In the genomic region with DNA sequence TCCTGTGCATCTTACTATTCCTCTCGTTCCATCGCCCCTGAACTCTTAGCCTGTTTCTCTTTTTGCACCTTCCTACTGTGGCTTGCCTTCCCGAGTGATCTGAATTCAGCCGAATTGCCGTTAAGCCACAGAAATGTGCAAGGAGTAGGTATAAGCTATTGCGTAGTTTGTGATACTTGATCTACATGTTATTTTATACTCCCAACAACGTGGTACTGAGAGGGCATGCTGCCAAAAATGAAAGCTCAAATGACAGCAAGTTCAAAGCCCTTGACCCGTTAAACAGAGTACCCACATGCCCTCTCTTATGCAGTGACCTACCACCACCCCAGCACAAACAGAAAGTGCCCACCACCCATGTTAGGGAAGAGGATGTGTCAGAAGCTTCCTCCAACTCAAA, we compare ENCODE assay signal across 8 mouse cellular contexts. TPM values are rescaled to one million over a fixed set of nuclear protein-coding genes. Genes with fewer than 3 reads are reported as not detected.
DNase-seq lines count a peak whose midpoint lies in the region; ATAC-seq and TF ChIP-seq lines count a peak whose summit lies in the region.

No protein-coding gene starts in this region.

- no peak overlapping the region for H3K27ac ChIP-seq in ES-Bruce4 (ENCODE audit: insufficient read depth, low read length)
- H3K27ac ChIP-seq in forebrain, embryonic 16.5 days (ENCODE audit: low read length) = peak overlapping the region; percentile 55; the same call in 1 of the 2 replicates
- H3K27ac ChIP-seq in liver, embryonic 12.5 days = peak overlapping the region; percentile 85
- H3K27ac ChIP-seq in stomach, embryonic 16.5 days (ENCODE audit: low read length) = peak overlapping the region; percentile 74; the same call in 1 of the 2 replicates

- 4% methylated on average over 8 of the region's 8 CpGs for WGBS in forebrain, embryonic 16.5 days
- 1% methylated on average over 8 of the region's 8 CpGs for WGBS in liver, embryonic 12.5 days (ENCODE audit: insufficient replicate concordance)
- WGBS in stomach, embryonic 16.5 days = 2% methylated on average over 8 of the region's 8 CpGs

- peaks cover 36% of the 10 kb centered on the region for H3K36me3 ChIP-seq in ES-Bruce4 (ENCODE audit: control insufficient read depth, insufficient read depth, low read length, poor library complexity, severe bottlenecking)
- H3K36me3 ChIP-seq in forebrain, embryonic 16.5 days (ENCODE audit: control insufficient read depth, insufficient read depth) = peaks cover 18% of the 10 kb centered on the region
- peaks cover 44% of the 10 kb centered on the region for H3K36me3 ChIP-seq in liver, embryonic 12.5 days
- peaks cover 17% of the 10 kb centered on the region for H3K36me3 ChIP-seq in stomach, embryonic 16.5 days (ENCODE audit: control insufficient read depth, insufficient read depth, low read length)

- peak; percentile 20 to 37 for DNase-seq in cerebellum, postnatal 10 days
- DNase-seq in cerebellum, adult 9-10 months = no peak
- DNase-seq in thymus, postnatal 0 days (ENCODE audit: low spot score) = no peak
- DNase-seq in ovary, postnatal 36 days (ENCODE audit: low spot score) = no peak

- H3K4me3 ChIP-seq in ES-Bruce4 (ENCODE audit: low read depth, low read length) = peak overlapping the region; percentile 97
- H3K4me3 ChIP-seq in forebrain, embryonic 16.5 days (replicated peaks; ENCODE audit: low read length) = peak overlapping the region; percentile 99
- peak overlapping the region; percentile 94 for H3K4me3 ChIP-seq in liver, embryonic 12.5 days
- peak overlapping the region; percentile 100 for H3K4me3 ChIP-seq in stomach, embryonic 16.5 days (replicated peaks; ENCODE audit: low read length)

- peak overlapping the region; percentile 99 for H3K9ac ChIP-seq in ES-Bruce4 (ENCODE audit: low read depth, poor library complexity, severe bottlenecking)
- peak overlapping the region; percentile 96 for H3K9ac ChIP-seq in forebrain, embryonic 16.5 days (replicated peaks; ENCODE audit: low read depth, low read length)
- H3K9ac ChIP-seq in liver, embryonic 12.5 days = peak overlapping the region; percentile 91
- peak overlapping the region; percentile 98 for H3K9ac ChIP-seq in stomach, embryonic 16.5 days (ENCODE audit: low read length)

- H3K9me3 ChIP-seq in ES-Bruce4 (replicated peaks; ENCODE audit: control insufficient read depth, insufficient read depth, low read length, poor library complexity, severe bottlenecking) = no peaks in the 10 kb centered on the region
- H3K9me3 ChIP-seq in forebrain, embryonic 16.5 days (ENCODE audit: control insufficient read depth, low read length) = no peaks in the 10 kb centered on the region
- no peaks in the 10 kb centered on the region for H3K9me3 ChIP-seq in liver, embryonic 12.5 days (replicated peaks)
- no peaks in the 10 kb centered on the region for H3K9me3 ChIP-seq in stomach, embryonic 16.5 days (replicated peaks; ENCODE audit: control insufficient read depth, low read length)

- peak overlapping the region; percentile 95 for H3K4me2 ChIP-seq in forebrain, embryonic 16.5 days (ENCODE audit: low read length)
- peak overlapping the region; percentile 88 for H3K4me2 ChIP-seq in liver, embryonic 12.5 days
- H3K4me2 ChIP-seq in stomach, embryonic 16.5 days (ENCODE audit: low read depth, low read length) = peak overlapping the region; percentile 68

- ATAC-seq in forebrain, embryonic 16.5 days = no peak
- no peak for ATAC-seq in liver, embryonic 12.5 days
- ATAC-seq in stomach, embryonic 16.5 days (ENCODE audit: insufficient read depth, low FRiP score) = no peak

- no peak for TF ChIP-seq CTCF in ES-Bruce4 (IDR thresholded peaks at IDR 0.05; ENCODE audit: low read depth, low read length)

- no peak for TF ChIP-seq POLR2A in ES-Bruce4 (IDR thresholded peaks at IDR 0.05; ENCODE audit: insufficient read depth, low read length)

- no peak for TF ChIP-seq EP300 in ES-Bruce4 (IDR thresholded peaks at IDR 0.05; ENCODE audit: insufficient read depth, low read depth, low read length)

- H3K4me1 ChIP-seq in ES-Bruce4 (ENCODE audit: control insufficient read depth, insufficient read depth, low read length) = no peaks in the 10 kb centered on the region
- peaks cover 19% of the 10 kb centered on the region for H3K4me1 ChIP-seq in forebrain, embryonic 16.5 days (replicated peaks; ENCODE audit: control insufficient read depth, insufficient read depth, low read length)
- H3K4me1 ChIP-seq in liver, embryonic 12.5 days = peaks cover 22% of the 10 kb centered on the region
- H3K4me1 ChIP-seq in stomach, embryonic 16.5 days (ENCODE audit: control insufficient read depth, insufficient read depth, low read length) = peaks cover 8% of the 10 kb centered on the region

- no peaks in the 10 kb centered on the region for H3K27me3 ChIP-seq in ES-Bruce4 (ENCODE audit: control insufficient read depth, insufficient read depth, low read length, poor library complexity, severe bottlenecking)
- H3K27me3 ChIP-seq in forebrain, embryonic 16.5 days (replicated peaks; ENCODE audit: control insufficient read depth, insufficient read depth, low read length) = no peaks in the 10 kb centered on the region
- peaks cover 4% of the 10 kb centered on the region; the same call in 1 of the 2 replicates for H3K27me3 ChIP-seq in liver, embryonic 12.5 days (replicated peaks)
- H3K27me3 ChIP-seq in stomach, embryonic 16.5 days (ENCODE audit: control insufficient read depth, insufficient read depth, low read length) = no peaks in the 10 kb centered on the region

RNA-seq across cellular contexts. Expression of a gene that starts 0.6 kb away (rescaled TPM):
- 223 and 235 TPM in 2 replicates for polyA plus RNA-seq in ES-Bruce4 (2011; ENCODE audit: insufficient read depth, insufficient read length, low read depth, missing spikeins)
- 80.5 and 85.1 TPM in 2 replicates for polyA plus RNA-seq in forebrain, embryonic 16.5 days (2015; fragmentation: Nextera tagmentation; extraction: Ambion mirVana)
- 60.3 and 61.3 TPM in 2 replicates for polyA plus RNA-seq in liver, embryonic 12.5 days (2016; fragmentation: Nextera tagmentation; extraction: Ambion mirVana)
- polyA plus RNA-seq in stomach, embryonic 16.5 days (2015; fragmentation: Nextera tagmentation; extraction: Ambion mirVana) = 60.7 and 63.5 TPM in 2 replicates
- 97.7 and 111 TPM in 2 replicates for polyA plus RNA-seq in thymus, postnatal 0 days (2015; fragmentation: Nextera tagmentation; extraction: Ambion mirVana)

RNA-seq across cellular contexts. Expression of a gene that starts 4.9 kb away (rescaled TPM):
- polyA plus RNA-seq in ES-Bruce4 (2011; ENCODE audit: insufficient read depth, insufficient read length, low read depth, missing spikeins) = not detected in 2 replicates
- polyA plus RNA-seq in forebrain, embryonic 16.5 days (2015; fragmentation: Nextera tagmentation; extraction: Ambion mirVana) = not detected in 2 replicates
- polyA plus RNA-seq in liver, embryonic 12.5 days (2016; fragmentation: Nextera tagmentation; extraction: Ambion mirVana) = 0.08 and 0.10 TPM in 2 replicates
- 0.89 and 2.3 TPM in 2 replicates for polyA plus RNA-seq in stomach, embryonic 16.5 days (2015; fragmentation: Nextera tagmentation; extraction: Ambion mirVana)
- polyA plus RNA-seq in thymus, postnatal 0 days (2015; fragmentation: Nextera tagmentation; extraction: Ambion mirVana) = 0.04 and 0.13 TPM in 2 replicates

RNA-seq across cellular contexts. Expression of a gene that starts 15.3 kb away (rescaled TPM):
- polyA plus RNA-seq in ES-Bruce4 (2011; ENCODE audit: insufficient read depth, insufficient read length, low read depth, missing spikeins) = 3.2 and 3.8 TPM in 2 replicates
- polyA plus RNA-seq in forebrain, embryonic 16.5 days (2015; fragmentation: Nextera tagmentation; extraction: Ambion mirVana) = 49.4 and 57.8 TPM in 2 replicates
- polyA plus RNA-seq in liver, embryonic 12.5 days (2016; fragmentation: Nextera tagmentation; extraction: Ambion mirVana) = 0.04 and 0.19 TPM in 2 replicates
- 2.1 and 2.6 TPM in 2 replicates for polyA plus RNA-seq in stomach, embryonic 16.5 days (2015; fragmentation: Nextera tagmentation; extraction: Ambion mirVana)
- polyA plus RNA-seq in thymus, postnatal 0 days (2015; fragmentation: Nextera tagmentation; extraction: Ambion mirVana) = 0.05 and 0.06 TPM in 2 replicates

RNA-seq across cellular contexts. Expression of a gene that starts 40.6 kb away (rescaled TPM):
- not detected in 2 replicates for polyA plus RNA-seq in ES-Bruce4 (2011; ENCODE audit: insufficient read depth, insufficient read length, low read depth, missing spikeins)
- not detected in 2 replicates for polyA plus RNA-seq in forebrain, embryonic 16.5 days (2015; fragmentation: Nextera tagmentation; extraction: Ambion mirVana)
- not detected in 2 replicates for polyA plus RNA-seq in liver, embryonic 12.5 days (2016; fragmentation: Nextera tagmentation; extraction: Ambion mirVana)
- polyA plus RNA-seq in stomach, embryonic 16.5 days (2015; fragmentation: Nextera tagmentation; extraction: Ambion mirVana) = not detected in 2 replicates
- not detected in 2 replicates for polyA plus RNA-seq in thymus, postnatal 0 days (2015; fragmentation: Nextera tagmentation; extraction: Ambion mirVana)

RNA-seq across cellular contexts. Expression of a gene that starts 50.0 kb away (rescaled TPM):
- not detected in 2 replicates for polyA plus RNA-seq in ES-Bruce4 (2011; ENCODE audit: insufficient read depth, insufficient read length, low read depth, missing spikeins)
- polyA plus RNA-seq in forebrain, embryonic 16.5 days (2015; fragmentation: Nextera tagmentation; extraction: Ambion mirVana) = not detected in 2 replicates
- polyA plus RNA-seq in liver, embryonic 12.5 days (2016; fragmentation: Nextera tagmentation; extraction: Ambion mirVana) = not detected in 2 replicates
- not detected in 2 replicates for polyA plus RNA-seq in stomach, embryonic 16.5 days (2015; fragmentation: Nextera tagmentation; extraction: Ambion mirVana)
- polyA plus RNA-seq in thymus, postnatal 0 days (2015; fragmentation: Nextera tagmentation; extraction: Ambion mirVana) = not detected in 2 replicates

Comparison
In these comparisons a context has a peak if more than half of its experiments do, and no peak if none do; other contexts are left out.
1. DNase-seq: peak in cerebellum, postnatal 10 days (2 of 2); none in cerebellum, adult 9-10 months (single experiment), thymus, postnatal 0 days (single experiment) and ovary, postnatal 36 days (single experiment).
2. RNA of a gene that starts 15.3 kb away (polyA plus RNA-seq): 49.4 to 57.8 TPM in forebrain, embryonic 16.5 days; 3.2 to 3.8 TPM in ES-Bruce4, 2.1 to 2.6 TPM in stomach, embryonic 16.5 days, 0.05 to 0.06 TPM in thymus, postnatal 0 days and 0.04 to 0.19 TPM in liver, embryonic 12.5 days; every median in the first group is over 10 times any median in the second.
3. Peak in every context shown above with its lines, with median percentiles within 50 percentile points of each other: H3K4me3 ChIP-seq, H3K9ac ChIP-seq and H3K4me2 ChIP-seq.